Mouse (Mus musculus) liver, embryonic 14.5 days (tissue): Measurements from ENCODE around the gene Ndufb4.

Experiments used
- CTCF ChIP-seq: IDR thresholded peaks from 2 replicates; pipeline ENCODE4 v1.5.1; 2016; ENCODE audit warnings: antibody characterized with exemption, low read depth, control low read depth
- EP300 ChIP-seq: IDR thresholded peaks from 2 replicates; pipeline ENCODE4 v1.6.1; 2016; ENCODE audit warnings: antibody characterized with exemption, low read depth

- TF ChIP-seq CTCF (no peak), EP300 (no peak; the same call in 1 of the 2 replicates)
Measured at GRCm38 (mm10) chr16:37653731-37654657, at the start of gene Ndufb4.
